Mouse (Mus musculus): ENCODE results near the gene Flg2.

Gene Flg2

GRCm38 (mm10) chr3:93196978-93197377 lies at the start of gene Flg2:
Gene Flg2, plus strand, starts transcription at chr3:93197278.
- no peak for DNase-seq (ENCODE audit: extremely low spot score, low spot score)

- no peak for DNase-seq (ENCODE audit: extremely low spot score, low spot score)
Observed at GRCm38 (mm10) chr3:93162502-93162901, 34.6 kb upstream of the Flg2 start.

- no peak for DNase-seq (ENCODE audit: extremely low spot score, low spot score)
Observed at GRCm38 (mm10) chr3:93162996-93163592, 34.0 kb upstream of the Flg2 start.

- DNase-seq (ENCODE audit: extremely low spot score, low spot score): no peak
Observed at GRCm38 (mm10) chr3:93180856-93181255, 16.2 kb upstream of the Flg2 start.

GRCm38 (mm10) chr3:93201955-93202354 lies 4.9 kb downstream of the Flg2 start:
- no peak for DNase-seq (ENCODE audit: extremely low spot score, low spot score)

GRCm38 (mm10) chr3:93202499-93202898 lies 5.4 kb downstream of the Flg2 start:
- DNase-seq (ENCODE audit: extremely low spot score, low spot score): no peak
